Mouse (Mus musculus) spleen, postnatal 14 days (tissue): Measurements from ENCODE around the gene Ell.
A peak's percentile ranks its signal among the peaks of the same experiment; 100 is the strongest.

ENCODE experiments used
- DNase-seq, 2 experiments: peaks; one replicate each; pipeline ENCODE4 v3.0.0; 2021 to 2022; ENCODE audit warnings: low spot score in 2 of 2

Ell gene

GRCm38 (mm10) chr8:70535701-70536100, 3.6 kb upstream of the Ell start:
- DNase-seq = no peak

- DNase-seq = peak in 1 of 2 experiments; percentile 58
Measured at GRCm38 (mm10) chr8:70538024-70538579, 1.2 kb upstream of the Ell start.

- DNase-seq = peak; percentile 100
Measured at GRCm38 (mm10) chr8:70538633-70539076, 602 bp upstream of the Ell start.

GRCm38 (mm10) chr8:70540013-70540506, 803 bp downstream of the Ell start:
- no peak for DNase-seq

GRCm38 (mm10) chr8:70540507-70541071, 1.3 kb downstream of the Ell start:
- no peak for DNase-seq

GRCm38 (mm10) chr8:70541081-70541480, 1.8 kb downstream of the Ell start:
- DNase-seq = no peak

- no peak for DNase-seq
Measured at GRCm38 (mm10) chr8:70544200-70544687, 5.0 kb downstream of the Ell start.

- DNase-seq = no peak
Measured at GRCm38 (mm10) chr8:70546412-70546811, 7.2 kb downstream of the Ell start.

- no peak for DNase-seq
Measured at GRCm38 (mm10) chr8:70547762-70548161, 8.5 kb downstream of the Ell start.

GRCm38 (mm10) chr8:70549412-70550184, 10.3 kb downstream of the Ell start:
- no peak for DNase-seq

GRCm38 (mm10) chr8:70551558-70552161, 12.4 kb downstream of the Ell start:
- no peak for DNase-seq

- DNase-seq = no peak
Measured at GRCm38 (mm10) chr8:70552836-70553235, 13.6 kb downstream of the Ell start.

GRCm38 (mm10) chr8:70553740-70554139, 14.5 kb downstream of the Ell start:
- no peak for DNase-seq

GRCm38 (mm10) chr8:70555079-70555747, 16.0 kb downstream of the Ell start:
- DNase-seq = no peak

- no peak for DNase-seq
Measured at GRCm38 (mm10) chr8:70558334-70558733, 19.1 kb downstream of the Ell start.

GRCm38 (mm10) chr8:70558983-70559382, 19.7 kb downstream of the Ell start:
- no peak for DNase-seq

- peak in 1 of 2 experiments; percentile 35 for DNase-seq
Measured at GRCm38 (mm10) chr8:70560096-70560495, 20.8 kb downstream of the Ell start.

GRCm38 (mm10) chr8:70560564-70560963, 21.3 kb downstream of the Ell start:
- no peak for DNase-seq

- no peak for DNase-seq
Measured at GRCm38 (mm10) chr8:70561357-70561756, 22.1 kb downstream of the Ell start.

- no peak for DNase-seq
Measured at GRCm38 (mm10) chr8:70561809-70562535, 22.7 kb downstream of the Ell start.

- no peak for DNase-seq
Measured at GRCm38 (mm10) chr8:70562802-70563201, 23.5 kb downstream of the Ell start.
